In genomic region chr1:133800948-133801393, GRCm38 (mm10) we compare ENCODE assay signal across 8 mouse cellular contexts. TPM values are rescaled to one million over a fixed set of nuclear protein-coding genes. Genes with fewer than 3 reads are reported as not detected.
DNase-seq lines count a peak whose midpoint lies in the region; ATAC-seq and TF ChIP-seq lines count a peak whose summit lies in the region.

Gene Atp2b4 (minus strand): TSS chr1:133801041.

- intact Hi-C loops in gastrocnemius, adult 2 months (cut with DNase I) = loop anchor here (2.0 kb wide), 1 partner anchor 92 kb away; no protein-coding TSS in a partner anchor
- intact Hi-C loops in left cerebral cortex, adult 2 months (cut with DNase I) = loop anchor here (1.0 to 2.0 kb wide), 2 partner anchors 64 to 96 kb away; no protein-coding TSS in a partner anchor

- H3K9ac ChIP-seq in hindbrain, postnatal 0 days (replicated peaks; ENCODE audit: low read length) = peak within 1 kb of the TSS; percentile 56

- no peak for TF ChIP-seq CTCF in gastrocnemius, adult 2 months (IDR thresholded peaks at IDR 0.05)
- no peak for TF ChIP-seq CTCF in hindbrain, postnatal 0 days (IDR thresholded peaks at IDR 0.05; ENCODE audit: low read depth)
- no peak for TF ChIP-seq CTCF in left cerebral cortex, adult 2 months (IDR thresholded peaks at IDR 0.05)

- peak; percentile 94 for DNase-seq in ZHBTc4 (ENCODE audit: low read depth, low spot score)
- DNase-seq in gastrocnemius, adult 2 months = peak; percentile 97
- peak; percentile 93 for DNase-seq in hindbrain, postnatal 0 days (ENCODE audit: low spot score)
- peak; percentile 92 to 95 for DNase-seq in left cerebral cortex, adult 2 months (ENCODE audit: extremely low spot score in 1 of 2, low spot score in 2 of 2)
- peak; percentile 94 to 96 for DNase-seq in right cerebral cortex, adult 2 months (ENCODE audit: low spot score in 2 of 2)
- DNase-seq in urinary bladder, postnatal 14 days (ENCODE audit: low spot score) = peak; percentile 98

- peak within 1 kb of the TSS; percentile 87 for H3K4me3 ChIP-seq in gastrocnemius, adult 2 months
- peak within 1 kb of the TSS; percentile 60 for H3K4me3 ChIP-seq in hindbrain, postnatal 0 days (ENCODE audit: low read length)
- peak within 1 kb of the TSS; percentile 64 for H3K4me3 ChIP-seq in left cerebral cortex, adult 2 months

- under 1% methylated on average over 13 of the region's 16 CpGs for WGBS in hindbrain, postnatal 0 days

- H3K27ac ChIP-seq in gastrocnemius, adult 2 months = peak within 1 kb of the TSS; percentile 81
- peak within 1 kb of the TSS; percentile 55 for H3K27ac ChIP-seq in hindbrain, postnatal 0 days
- H3K27ac ChIP-seq in left cerebral cortex, adult 2 months = peak within 1 kb of the TSS; percentile 66

- ATAC-seq in common myeloid progenitor, adult 5-6 weeks (replicated peaks; ENCODE audit: low read depth, poor library complexity, severe bottlenecking) = peak; percentile 83
- peak; percentile 90 for ATAC-seq in hindbrain, postnatal 0 days
- peak; percentile 80 for ATAC-seq in megakaryocyte, adult 5-6 weeks (ENCODE audit: poor library complexity, severe bottlenecking)

- H3K27me3 ChIP-seq in hindbrain, postnatal 0 days (ENCODE audit: insufficient read depth, low read length) = no peaks in the 10 kb centered on the region

- no peaks in the 10 kb centered on the region for H3K9me3 ChIP-seq in hindbrain, postnatal 0 days (ENCODE audit: low read length)

- no peaks in the 10 kb centered on the region for H3K36me3 ChIP-seq in hindbrain, postnatal 0 days (ENCODE audit: insufficient read depth, low read length)

- peak within 1 kb of the TSS; percentile 97 for H3K4me2 ChIP-seq in hindbrain, postnatal 0 days (ENCODE audit: low read depth, low read length)

- H3K4me1 ChIP-seq in hindbrain, postnatal 0 days (ENCODE audit: insufficient read depth, low read length) = peaks cover 5% of the 10 kb centered on the region; the same call in 1 of the 2 replicates

RNA-seq across cellular contexts. Expression of gene Atp2b4, which starts in this region (rescaled TPM):
- total RNA-seq in common myeloid progenitor, adult 5-6 weeks (2017) = 63.4 and 67.2 TPM in 2 replicates
- total RNA-seq in gastrocnemius, adult 2 months (2021) = 10 to 100 TPM in 1 of 2 experiments, 1 to 10 TPM in 1; 9.0 to 12.0 TPM
- total RNA-seq in hindbrain, postnatal 0 days (2014; rRNA removed) = 56.6 and 57.3 TPM in 2 replicates
- polyA plus RNA-seq in hindbrain, postnatal 0 days (2015; fragmentation: Nextera tagmentation; extraction: Ambion mirVana) = 13.2 and 13.4 TPM in 2 replicates
- total RNA-seq in left cerebral cortex, adult 2 months (2021) = 100 to 1,000 TPM; 245 to 247 TPM
- 18.2 and 21.1 TPM in 2 replicates for total RNA-seq in megakaryocyte, adult 5-6 weeks (2015)
- 17.6 and 20.3 TPM in 2 replicates for total RNA-seq in megakaryocyte, adult 5-6 weeks (2017)

Comparison
In these comparisons a context has a peak if more than half of its experiments do, and no peak if none do; other contexts are left out.
1. Peak in every context shown above with its lines: DNase-seq, ATAC-seq, H3K4me3 ChIP-seq and H3K27ac ChIP-seq.